Mouse (Mus musculus): ENCODE measurements at regions not wholly inside any gene's neighbourhood (a gene's known extent, or its start where the extent isn't known, plus 50 kb on each side); places are given as distances from the start of the nearest gene placed in this dataset.

- TF ChIP-seq CTCF (IDR thresholded peaks at IDR 0.05; ENCODE audit: low read depth, low read length), result no peak
- no peak for TF ChIP-seq POLR2A (IDR thresholded peaks at IDR 0.05; ENCODE audit: extremely low read depth, insufficient read depth, low read length)
These were observed 761.3 kb downstream of the Flrt2 start for GRCm38 (mm10) chr12:96453374-96453773.

Data from liver, adult 2 months (tissue).